Mouse (Mus musculus) stomach, postnatal 0 days (tissue): Measurements from ENCODE around the gene Baiap2.

Experiments used
- CTCF ChIP-seq: IDR thresholded peaks from 2 replicates; pipeline ENCODE4 v1.5.1; 2016; ENCODE audit warnings: antibody characterized with exemption, low read depth, mild to moderate bottlenecking, moderate library complexity
- EP300 ChIP-seq: optimal IDR thresholded peaks from 2 replicates; pipeline ENCODE3; 2016; ENCODE audit warnings: antibody characterized with exemption

- TF ChIP-seq CTCF (no peak), EP300 (no peak)
Measured at GRCm38 (mm10) chr11:119939711-119940106, 2.9 kb upstream of the Baiap2 start.
